Mouse (Mus musculus): Measurements from ENCODE around the gene Ahdc1. TPM values are rescaled to one million over a fixed set of nuclear protein-coding genes. Genes with fewer than 3 reads are reported as not detected.

The Ahdc1 gene
- polyA plus RNA-seq, 1 experiment from 2014 or later, result 7.0 TPM

DNA sequence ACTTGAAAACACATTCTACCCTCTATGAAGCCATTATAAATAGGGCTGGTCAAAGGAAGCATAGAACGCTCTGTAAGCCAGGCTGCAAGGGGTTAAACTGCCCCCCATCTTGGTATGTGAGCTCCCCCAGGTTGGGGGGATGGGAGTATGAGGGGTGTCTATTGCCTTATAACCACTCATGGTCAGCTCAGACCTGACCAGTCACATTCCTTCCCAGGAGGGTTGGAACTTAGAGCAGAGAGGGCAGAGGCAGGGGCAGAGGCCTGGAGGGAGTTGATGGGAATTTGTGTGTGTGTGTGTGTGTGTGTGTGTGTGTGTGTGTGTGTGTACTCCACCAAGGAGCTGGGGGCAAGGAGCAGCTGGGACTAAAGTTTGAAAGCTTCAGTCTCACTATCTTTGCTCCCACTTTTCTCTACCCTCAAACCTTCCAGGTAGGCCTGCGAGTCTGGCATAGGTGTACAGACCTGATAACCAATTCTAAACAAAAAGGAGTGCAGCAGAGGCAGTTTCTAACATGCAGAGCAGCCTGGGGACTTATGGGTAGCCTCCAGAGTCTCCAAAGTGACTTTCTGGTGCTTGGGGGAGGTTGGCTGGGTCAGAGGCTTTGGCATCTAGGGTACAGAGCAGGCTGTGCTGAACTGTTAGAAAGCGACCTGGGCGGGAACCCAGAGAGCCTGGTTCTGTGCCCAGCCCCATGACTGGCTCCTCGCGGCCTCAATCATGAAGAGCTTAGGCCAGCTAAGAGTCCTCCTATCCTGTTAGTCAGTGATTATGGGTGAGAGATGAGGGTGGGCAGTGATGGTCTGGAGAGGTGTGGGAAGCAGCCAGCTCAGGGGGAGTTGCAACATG, 33.0 kb downstream of the Ahdc1 start:
- Histone ChIP-seq H3K4me2 (peak overlapping the region; percentile 62), H3K9me3 (replicated peaks; ENCODE audit: control insufficient read depth, low read length) (no peaks in the 10 kb centered on the region), H3K4me1 (ENCODE audit: control insufficient read depth, insufficient read depth, low read length) (peaks cover 97% of the 10 kb centered on the region), H3K27ac (ENCODE audit: low read depth, low read length) (peak overlapping the region; percentile 89), H3K27me3 (ENCODE audit: control insufficient read depth, insufficient read depth, low read length) (no peaks in the 10 kb centered on the region), H3K9ac (ENCODE audit: low read depth, low read length) (peak overlapping the region; percentile 58; the same call in 1 of the 2 replicates), H3K36me3 (ENCODE audit: control insufficient read depth, insufficient read depth, low read length) (no peaks in the 10 kb centered on the region), H3K4me3 (ENCODE audit: low read depth, low read length) (no peak overlapping the region; the same call in 1 of the 2 replicates)
- ATAC-seq (replicated peaks; ENCODE audit: insufficient number of reproducible peaks, low FRiP score, low TSS enrichment), result no peak
- 22% methylated on average over 6 of the region's 6 CpGs for WGBS (ENCODE audit: insufficient replicate concordance)

DNA sequence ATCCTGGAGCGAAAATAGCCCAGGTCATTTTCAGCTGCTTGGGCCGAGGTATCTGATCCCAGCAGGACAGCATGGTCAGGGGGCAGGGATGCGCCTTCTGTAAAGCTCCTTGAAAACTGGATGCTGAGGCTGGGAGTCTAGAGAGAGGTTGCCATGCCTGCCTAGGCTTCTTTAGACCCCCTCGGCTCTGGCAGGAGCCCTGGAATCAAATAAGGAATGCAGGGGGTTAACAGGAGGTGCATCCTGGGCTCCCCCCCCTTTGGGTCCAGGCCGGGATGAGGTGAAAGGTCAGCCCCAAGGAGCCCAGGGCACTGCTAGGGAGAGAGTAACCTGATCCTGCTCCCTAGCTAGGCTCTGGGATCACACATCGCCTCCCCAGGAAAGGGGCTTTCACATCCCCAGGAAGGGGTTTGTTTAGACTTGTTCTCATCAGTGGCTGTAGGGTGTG, 33.6 kb downstream of the Ahdc1 start:
- peak overlapping the region; percentile 89 for H3K27ac ChIP-seq (ENCODE audit: low read depth, low read length)
- no peaks in the 10 kb centered on the region for H3K27me3 ChIP-seq (ENCODE audit: control insufficient read depth, insufficient read depth, low read length)
- WGBS (ENCODE audit: insufficient replicate concordance), result 16% methylated on average over 6 of the region's 6 CpGs
- H3K4me2 ChIP-seq, result peak overlapping the region; percentile 44
- H3K4me3 ChIP-seq (ENCODE audit: low read depth, low read length), result no peak overlapping the region
- ATAC-seq (replicated peaks; ENCODE audit: insufficient number of reproducible peaks, low FRiP score, low TSS enrichment), result no peak
- H3K9ac ChIP-seq (ENCODE audit: low read depth, low read length), result peak overlapping the region; percentile 47; the same call in 1 of the 2 replicates
- H3K4me1 ChIP-seq (ENCODE audit: control insufficient read depth, insufficient read depth, low read length), result peaks cover 99% of the 10 kb centered on the region
- no peaks in the 10 kb centered on the region for H3K9me3 ChIP-seq (replicated peaks; ENCODE audit: control insufficient read depth, low read length)
- H3K36me3 ChIP-seq (ENCODE audit: control insufficient read depth, insufficient read depth, low read length), result no peaks in the 10 kb centered on the region

DNA sequence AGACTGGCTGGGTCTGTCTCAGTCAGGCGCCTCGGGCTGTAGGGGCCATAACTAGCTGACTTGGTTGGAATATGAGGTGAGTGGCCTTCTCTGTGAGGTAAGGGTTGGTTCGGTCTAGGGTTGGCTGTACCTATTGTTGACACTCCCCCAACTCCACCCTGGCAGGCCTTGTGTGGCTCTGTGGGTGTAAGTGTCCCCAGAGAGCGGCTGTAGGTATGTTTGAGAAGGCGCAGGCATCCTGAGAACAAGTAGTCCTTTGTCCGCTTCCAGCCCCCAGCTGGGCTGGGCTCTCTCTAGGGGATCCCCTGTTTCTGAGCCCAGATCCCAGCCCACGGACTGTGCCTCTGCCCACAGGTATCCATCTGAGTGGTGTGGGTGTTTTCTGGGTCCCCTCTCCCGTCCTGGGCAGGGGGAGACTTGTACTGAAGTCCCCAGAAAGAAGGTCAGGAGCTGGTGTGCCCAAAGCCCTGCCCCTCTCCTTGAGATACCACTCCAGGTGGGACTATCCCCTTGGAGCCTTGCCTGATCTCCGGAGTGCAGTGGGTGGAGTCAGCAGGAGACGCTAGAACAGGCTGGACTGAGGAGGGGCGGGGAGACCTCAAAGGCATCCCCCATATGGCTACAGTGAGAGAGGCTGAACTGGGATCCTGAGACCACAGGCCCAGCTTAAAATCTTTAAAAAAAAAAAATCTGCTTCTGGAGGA, 34.9 kb downstream of the Ahdc1 start:
- no peak overlapping the region for H3K4me3 ChIP-seq (ENCODE audit: low read depth, low read length)
- peaks cover 100% of the 10 kb centered on the region for H3K4me1 ChIP-seq (ENCODE audit: control insufficient read depth, insufficient read depth, low read length)
- H3K27me3 ChIP-seq (ENCODE audit: control insufficient read depth, insufficient read depth, low read length), result no peaks in the 10 kb centered on the region
- 0 out of 2 replicates have a peak overlapping the region, but pooled peaks have one; percentile 2 for H3K4me2 ChIP-seq
- H3K9me3 ChIP-seq (replicated peaks; ENCODE audit: control insufficient read depth, low read length), result no peaks in the 10 kb centered on the region
- peak overlapping the region; percentile 40; the same call in 1 of the 2 replicates for H3K9ac ChIP-seq (ENCODE audit: low read depth, low read length)
- no peak for ATAC-seq (replicated peaks; ENCODE audit: insufficient number of reproducible peaks, low FRiP score, low TSS enrichment)
- peak overlapping the region; percentile 67 for H3K27ac ChIP-seq (ENCODE audit: low read depth, low read length)
- 42% methylated on average over 11 of the region's 11 CpGs for whole genome bisulfite sequencing (ENCODE audit: insufficient replicate concordance)
- no peaks in the 10 kb centered on the region for H3K36me3 ChIP-seq (ENCODE audit: control insufficient read depth, insufficient read depth, low read length)

DNA sequence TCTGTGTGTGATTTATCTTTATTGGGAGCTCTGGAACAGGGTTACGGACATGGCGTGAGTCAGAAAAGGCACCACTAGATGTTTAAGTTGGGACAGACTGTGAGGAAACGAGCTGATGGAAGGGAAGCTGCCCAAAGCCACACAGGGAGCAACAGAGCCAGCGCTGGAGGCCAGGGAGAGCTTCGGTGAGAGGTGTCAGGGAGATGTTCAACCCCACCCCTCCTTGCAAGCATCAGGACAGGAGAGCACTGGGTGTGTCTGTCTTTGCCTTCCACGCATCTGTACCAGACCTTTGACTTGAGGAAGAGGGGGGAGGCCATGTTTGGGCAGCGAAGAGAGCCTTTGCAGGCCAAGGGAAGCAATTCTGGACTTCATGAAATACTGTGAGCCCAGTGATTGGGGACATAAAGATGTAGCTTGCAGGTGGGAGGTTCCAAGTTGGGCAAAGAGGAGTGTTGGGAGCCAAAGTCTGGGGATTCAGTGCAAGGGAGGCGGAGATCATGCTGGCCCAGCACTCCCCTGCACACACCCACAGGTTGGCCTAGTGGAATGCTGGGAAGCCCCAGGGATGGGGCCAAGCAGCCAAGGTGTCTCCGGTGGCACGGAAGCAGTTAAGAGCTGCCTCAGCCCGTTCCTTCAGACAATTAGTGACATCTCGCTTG, 35.8 kb downstream of the Ahdc1 start:
- H3K4me3 ChIP-seq (ENCODE audit: low read depth, low read length), result no peak overlapping the region
- H3K27me3 ChIP-seq (ENCODE audit: control insufficient read depth, insufficient read depth, low read length), result no peaks in the 10 kb centered on the region
- H3K27ac ChIP-seq (ENCODE audit: low read depth, low read length), result peak overlapping the region; percentile 47
- no peak overlapping the region for H3K9ac ChIP-seq (ENCODE audit: low read depth, low read length)
- 0 out of 2 replicates have a peak overlapping the region, but pooled peaks have one; percentile 25 for H3K4me2 ChIP-seq
- ATAC-seq (replicated peaks; ENCODE audit: insufficient number of reproducible peaks, low FRiP score, low TSS enrichment), result no peak
- no peaks in the 10 kb centered on the region for H3K9me3 ChIP-seq (replicated peaks; ENCODE audit: control insufficient read depth, low read length)
- 36% methylated on average over 12 of the region's 12 CpGs for WGBS (ENCODE audit: insufficient replicate concordance)
- H3K36me3 ChIP-seq (ENCODE audit: control insufficient read depth, insufficient read depth, low read length), result no peaks in the 10 kb centered on the region
- peaks cover 100% of the 10 kb centered on the region for H3K4me1 ChIP-seq (ENCODE audit: control insufficient read depth, insufficient read depth, low read length)

DNA sequence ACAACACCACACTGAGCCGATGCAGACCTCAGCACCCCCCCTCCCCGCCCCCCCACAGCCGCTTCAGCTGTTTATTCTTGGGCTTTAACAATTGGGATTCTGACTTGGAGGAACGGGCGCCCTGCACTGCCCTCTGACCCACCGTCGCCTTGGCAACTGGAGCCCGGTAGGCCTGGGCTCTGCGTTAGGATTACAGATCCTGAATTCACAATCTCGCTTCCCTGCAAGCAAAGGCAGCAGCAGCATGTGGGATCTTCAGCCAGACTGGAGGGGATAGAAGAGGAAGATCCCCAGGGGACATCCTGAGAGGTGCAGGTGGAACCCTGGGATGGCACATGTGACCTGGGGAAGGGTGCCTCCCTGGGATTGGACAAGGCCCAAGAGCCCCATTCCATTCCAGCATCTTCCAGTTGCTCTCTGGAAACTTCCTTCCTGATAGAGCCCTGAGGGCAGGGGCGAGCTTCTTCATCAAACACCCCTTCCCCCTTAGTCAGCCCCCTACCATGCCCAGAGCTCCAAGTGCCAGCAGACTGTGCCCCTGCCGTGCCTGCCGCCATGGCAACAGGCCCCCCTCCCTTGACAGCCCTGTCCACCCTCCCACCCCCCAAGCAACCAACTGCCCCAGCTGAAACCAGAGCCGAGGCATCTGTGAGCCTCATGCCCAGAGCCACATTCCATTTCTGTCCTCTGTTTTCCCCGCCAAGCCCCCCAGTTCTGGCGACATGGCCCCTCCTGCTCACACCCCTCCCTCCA, 36.5 kb downstream of the Ahdc1 start:
- Histone ChIP-seq H3K9ac (ENCODE audit: low read depth, low read length) (no peak overlapping the region), H3K9me3 (replicated peaks; ENCODE audit: control insufficient read depth, low read length) (no peaks in the 10 kb centered on the region), H3K27ac (ENCODE audit: low read depth, low read length) (0 out of 2 replicates have a peak overlapping the region, but pooled peaks have one; percentile 47), H3K4me1 (ENCODE audit: control insufficient read depth, insufficient read depth, low read length) (peaks cover 100% of the 10 kb centered on the region), H3K4me2 (no peak overlapping the region), H3K4me3 (ENCODE audit: low read depth, low read length) (no peak overlapping the region), H3K27me3 (ENCODE audit: control insufficient read depth, insufficient read depth, low read length) (no peaks in the 10 kb centered on the region), H3K36me3 (ENCODE audit: control insufficient read depth, insufficient read depth, low read length) (no peaks in the 10 kb centered on the region)
- ATAC-seq (replicated peaks; ENCODE audit: insufficient number of reproducible peaks, low FRiP score, low TSS enrichment), result no peak
- 23% methylated on average over 16 of the region's 16 CpGs for WGBS (ENCODE audit: insufficient replicate concordance)

DNA sequence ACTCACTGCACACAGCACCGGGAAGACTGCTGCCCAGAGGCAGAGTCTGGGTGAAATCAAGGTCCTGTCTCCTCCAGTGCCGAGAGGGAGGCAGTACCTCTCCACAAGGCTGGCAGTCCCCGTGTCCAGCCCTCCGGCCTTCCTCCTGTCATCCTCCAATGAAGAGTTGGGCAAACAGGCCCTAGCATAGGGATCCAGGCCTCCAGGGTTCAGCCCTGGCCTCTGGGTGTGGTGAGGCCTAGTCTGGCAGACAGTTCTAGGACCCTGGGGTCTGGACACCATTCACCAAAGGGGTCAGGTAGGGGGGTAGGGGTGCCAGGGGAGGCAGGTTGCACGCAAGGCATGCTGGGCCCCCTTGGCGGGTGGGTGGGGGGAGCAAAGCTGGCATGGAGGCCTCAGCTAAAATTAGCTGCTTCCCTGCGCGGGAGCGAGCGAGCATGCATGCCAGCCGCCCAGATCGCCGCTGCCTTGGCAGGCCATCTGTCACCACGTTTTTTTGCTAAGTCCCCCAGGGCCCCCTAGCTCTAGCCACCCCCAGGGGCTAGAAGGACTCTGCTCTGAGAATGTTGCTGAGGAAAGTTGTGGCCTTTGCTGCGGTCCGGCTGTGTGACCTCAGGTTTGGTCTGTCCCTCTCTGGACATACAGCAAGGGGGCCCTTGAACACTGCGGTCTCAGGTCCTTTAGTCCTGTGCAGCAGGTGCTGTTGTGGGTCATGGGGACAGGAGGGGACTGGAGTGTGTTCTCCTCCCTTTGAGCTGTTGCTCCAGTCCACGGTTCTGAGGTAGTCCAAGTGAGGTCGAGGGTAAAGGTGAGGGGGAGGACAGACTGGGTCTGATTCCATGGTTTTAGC, 38.2 kb downstream of the Ahdc1 start:
- H3K4me2 ChIP-seq, result peak overlapping the region; percentile 48
- WGBS (ENCODE audit: insufficient replicate concordance), result 42% methylated on average over 19 of the region's 19 CpGs
- H3K4me3 ChIP-seq (ENCODE audit: low read depth, low read length), result no peak overlapping the region
- peak overlapping the region; percentile 86 for H3K27ac ChIP-seq (ENCODE audit: low read depth, low read length)
- H3K36me3 ChIP-seq (ENCODE audit: control insufficient read depth, insufficient read depth, low read length), result no peaks in the 10 kb centered on the region
- peaks cover 93% of the 10 kb centered on the region for H3K4me1 ChIP-seq (ENCODE audit: control insufficient read depth, insufficient read depth, low read length)
- H3K9me3 ChIP-seq (replicated peaks; ENCODE audit: control insufficient read depth, low read length), result no peaks in the 10 kb centered on the region
- ATAC-seq (replicated peaks; ENCODE audit: insufficient number of reproducible peaks, low FRiP score, low TSS enrichment), result no peak
- H3K9ac ChIP-seq (ENCODE audit: low read depth, low read length), result peak overlapping the region; percentile 56
- no peaks in the 10 kb centered on the region for H3K27me3 ChIP-seq (ENCODE audit: control insufficient read depth, insufficient read depth, low read length)

DNA sequence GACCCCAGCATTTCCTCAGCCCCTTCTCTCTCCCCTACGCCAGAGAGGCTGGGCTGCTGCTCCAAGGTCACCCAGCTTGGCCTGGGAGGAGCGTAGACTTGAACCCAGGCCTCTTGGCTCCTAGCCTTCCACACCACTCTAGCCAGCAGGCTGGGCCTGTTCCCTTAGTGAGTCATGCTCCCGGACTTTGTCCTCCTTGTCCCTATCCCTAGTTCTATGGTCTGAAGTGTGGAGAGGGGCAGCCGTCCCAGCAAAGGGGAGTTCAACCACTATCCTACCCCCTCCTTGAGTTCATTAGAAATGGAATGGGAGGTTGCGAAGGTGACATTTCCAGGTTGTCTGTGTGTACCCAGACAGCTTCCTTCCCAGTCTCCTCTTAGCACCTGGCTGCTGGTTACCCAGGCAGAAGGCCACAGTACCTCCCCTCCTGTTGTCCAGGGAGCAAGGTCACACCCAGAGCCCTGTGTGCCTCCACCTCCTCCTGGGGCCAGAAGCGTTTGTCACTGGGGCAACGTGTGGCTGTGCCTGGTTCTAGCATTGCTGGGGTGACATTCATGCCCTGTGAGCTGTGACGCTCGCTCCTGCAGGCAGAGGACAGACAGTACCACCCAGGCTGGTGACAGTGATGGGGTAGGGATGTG, 39.3 kb downstream of the Ahdc1 start:
- ATAC-seq (replicated peaks; ENCODE audit: insufficient number of reproducible peaks, low FRiP score, low TSS enrichment), result no peak
- H3K4me3 ChIP-seq (ENCODE audit: low read depth, low read length), result no peak overlapping the region; the same call in 1 of the 2 replicates
- peak overlapping the region; percentile 48 for H3K4me2 ChIP-seq
- H3K27ac ChIP-seq (ENCODE audit: low read depth, low read length), result peak overlapping the region; percentile 86
- no peaks in the 10 kb centered on the region for H3K27me3 ChIP-seq (ENCODE audit: control insufficient read depth, insufficient read depth, low read length)
- WGBS (ENCODE audit: insufficient replicate concordance), result 59% methylated on average over 9 of the region's 9 CpGs
- peaks cover 90% of the 10 kb centered on the region for H3K4me1 ChIP-seq (ENCODE audit: control insufficient read depth, insufficient read depth, low read length)
- H3K36me3 ChIP-seq (ENCODE audit: control insufficient read depth, insufficient read depth, low read length), result no peaks in the 10 kb centered on the region
- peak overlapping the region; percentile 36 for H3K9ac ChIP-seq (ENCODE audit: low read depth, low read length)
- no peaks in the 10 kb centered on the region for H3K9me3 ChIP-seq (replicated peaks; ENCODE audit: control insufficient read depth, low read length)

Data from heart, embryonic 11.5 days (tissue).